Mouse (Mus musculus): Measurements from ENCODE around the gene Synpo2.

- TF ChIP-seq GATA1 (IDR thresholded peaks at IDR 0.05; ENCODE audit: borderline replicate concordance, low read length), result no peak
- TF ChIP-seq CTCF (IDR thresholded peaks at IDR 0.05; ENCODE audit: low read depth, low read length), result no peak
- no peak for TF ChIP-seq POLR2AphosphoS5 (IDR thresholded peaks at IDR 0.05; ENCODE audit: insufficient replicate concordance, low read depth, low read length)
These were observed 113.6 kb downstream of the Synpo2 start for GRCm38 (mm10) chr3:123122151-123123030.

All from G1E (cell line).